Mouse (Mus musculus) myocyte (in vitro differentiated cells): Measurements from ENCODE around the gene Hmgcl.

Experiments
- CEBPB ChIP-seq: IDR thresholded peaks from 2 replicates; pipeline ENCODE4 v1.6.1; 2011; ENCODE audit warnings: mild to moderate bottlenecking, moderate library complexity; ENCODE audit not compliant: poor library complexity, insufficient read depth, severe bottlenecking
- E2F4 ChIP-seq: IDR thresholded peaks from one replicate; pipeline ENCODE4 v1.6.1; 2011; ENCODE audit warnings: mild to moderate bottlenecking, control low read depth, moderate library complexity; ENCODE audit not compliant: insufficient read depth
- MAX ChIP-seq: IDR thresholded peaks from one replicate; pipeline ENCODE4 v1.6.1; 2011; ENCODE audit warnings: low read depth, mild to moderate bottlenecking, control low read depth
- MYOD1 ChIP-seq, 3 experiments: IDR thresholded peaks; one replicate each; pipeline ENCODE4 v1.6.1; 2011; ENCODE audit warnings: control low read depth in 2 of 3, low read depth in 2 of 3, mild to moderate bottlenecking in 2 of 3, moderate library complexity in 1 of 3; ENCODE audit not compliant: insufficient read length in 2 of 3, control insufficient read depth in 1 of 3
- MYOG ChIP-seq, 3 experiments: IDR thresholded peaks; one replicate each; pipeline ENCODE4 v1.6.1; 2011; ENCODE audit warnings: control low read depth in 2 of 3, low read depth in 2 of 3, mild to moderate bottlenecking in 2 of 3; ENCODE audit not compliant: insufficient read length in 2 of 3, control insufficient read depth in 1 of 3, insufficient read depth in 1 of 3
- POLR2A ChIP-seq: IDR thresholded peaks from one replicate; pipeline ENCODE4 v1.6.1; 2011; ENCODE audit warnings: low read depth, mild to moderate bottlenecking, control low read depth, moderate library complexity; ENCODE audit not compliant: insufficient read length
- POLR2AphosphoS2 ChIP-seq: IDR thresholded peaks from one replicate; pipeline ENCODE4 v1.6.1; 2011; ENCODE audit warnings: low read depth, control low read depth; ENCODE audit not compliant: insufficient read length
- REST ChIP-seq: IDR thresholded peaks from one replicate; pipeline ENCODE4 v1.6.1; 2011; ENCODE audit warnings: mild to moderate bottlenecking, control low read depth, moderate library complexity; ENCODE audit not compliant: insufficient read depth, insufficient read length
- SRF ChIP-seq: IDR thresholded peaks from one replicate; pipeline ENCODE4 v1.6.1; 2011; ENCODE audit warnings: low read depth; ENCODE audit not compliant: control insufficient read depth, insufficient read length
- TCF12 ChIP-seq: IDR thresholded peaks from one replicate; pipeline ENCODE4 v1.6.1; 2011; ENCODE audit warnings: mild to moderate bottlenecking, control low read depth; ENCODE audit not compliant: poor library complexity, insufficient read depth, severe bottlenecking
- TCF3 ChIP-seq: IDR thresholded peaks from one replicate; pipeline ENCODE4 v1.6.1; 2011; ENCODE audit warnings: low read depth, control low read depth; ENCODE audit not compliant: insufficient read length
- USF1 ChIP-seq: IDR thresholded peaks from one replicate; pipeline ENCODE4 v1.6.1; 2011; ENCODE audit warnings: low read depth, mild to moderate bottlenecking, control low read depth, moderate library complexity

DNA sequence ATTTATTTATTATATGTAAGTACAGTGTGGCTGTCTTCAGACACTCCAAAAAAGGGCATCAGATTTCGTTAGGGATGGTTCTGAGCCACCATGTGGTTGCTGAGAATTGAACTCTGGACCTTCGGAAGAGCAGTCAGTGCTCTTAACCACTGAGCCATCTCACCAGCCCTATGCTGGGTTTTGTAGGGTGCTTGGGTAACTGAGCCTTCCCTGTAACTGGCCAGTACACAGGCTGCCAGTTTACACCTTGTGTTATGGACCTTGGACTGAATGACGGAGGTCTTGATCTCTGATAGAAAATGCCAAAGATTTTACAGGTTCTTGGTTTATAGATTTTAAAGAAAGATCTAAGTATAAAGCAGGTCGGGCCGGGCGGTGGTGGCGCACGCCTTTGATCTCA lies 16.0 kb upstream of the Hmgcl start:
- no peak for TF ChIP-seq MYOD1 (IDR thresholded peaks at IDR 0.05; ENCODE audit: control insufficient read depth in 1 of 3, insufficient read length in 2 of 3, low read depth in 2 of 3)
- TF ChIP-seq MAX, result no peak
- no peak for TF ChIP-seq TCF12
- TF ChIP-seq E2F4, result no peak
- no peak for TF ChIP-seq POLR2A
- no peak for TF ChIP-seq TCF3
- TF ChIP-seq MYOG (IDR thresholded peaks at IDR 0.05; ENCODE audit: control insufficient read depth in 1 of 3, insufficient read depth in 1 of 3, insufficient read length in 2 of 3, low read depth in 2 of 3), result no peak
- no peak for TF ChIP-seq USF1
- TF ChIP-seq POLR2AphosphoS2, result no peak
- no peak for TF ChIP-seq CEBPB
- TF ChIP-seq REST, result no peak
- TF ChIP-seq SRF, result no peak
